Mouse (Mus musculus): ENCODE data around the gene Cnpy4. TPM values are rescaled to one million over a fixed set of nuclear protein-coding genes. Genes with fewer than 3 reads are reported as not detected.

Cnpy4 gene
- total RNA-seq (2021) = 10 to 100 TPM; 13.0 to 15.9 TPM
- long read RNA-seq, experiment 1, transcript Cnpy4-202 (6 exons, 1,855 nt) = major isoform, 6 of 6 reads
- long read RNA-seq, experiment 1, partial matches to known transcripts = 0 of 6 reads
- long read RNA-seq, experiment 1, other reads (novel, unspliced or antisense) = 0 of 6 reads
- long read RNA-seq, experiment 2, transcript Cnpy4-202 (6 exons, 1,855 nt) = major isoform, 17 of 21 reads
- long read RNA-seq, experiment 2, partial matches to known transcripts = 0 of 21 reads
- long read RNA-seq, experiment 2, other reads (novel, unspliced or antisense) = 4 of 21 reads

DNA sequence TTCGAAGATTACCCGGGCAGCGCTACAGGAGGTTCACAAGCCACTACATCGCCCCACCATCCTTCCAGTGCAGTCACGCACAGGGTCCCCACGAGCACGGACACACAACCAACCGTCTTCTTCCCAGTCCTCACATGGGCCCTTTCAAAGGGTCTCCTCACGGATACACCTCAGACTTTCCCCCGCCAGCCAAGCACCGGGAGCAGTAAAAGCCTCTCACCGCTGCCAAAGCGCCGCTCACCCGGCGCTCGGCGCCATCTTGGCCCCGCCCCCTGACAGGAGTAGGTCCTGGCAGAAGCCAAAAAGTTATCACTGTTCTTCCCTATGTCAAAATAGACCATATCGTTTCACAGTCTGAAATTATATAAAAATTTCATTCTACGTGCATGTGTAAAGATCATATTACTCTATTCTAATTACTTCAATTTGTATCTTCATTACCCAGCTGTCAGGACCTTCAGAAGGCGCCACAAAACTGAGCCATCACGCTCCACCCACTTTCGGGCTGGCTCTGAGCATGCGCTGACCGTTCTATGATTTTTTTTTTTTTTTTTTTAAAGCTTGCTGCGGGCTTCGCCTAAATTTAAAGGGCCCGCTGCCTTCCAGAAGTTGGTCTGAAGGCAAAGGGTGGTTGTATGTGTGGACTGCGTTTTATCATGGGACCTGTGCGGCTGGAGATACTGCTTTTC is at the start of gene Cnpy4, which contains the start of gene Taf6:
Gene Cnpy4, plus strand, starts transcription at position 536 of the 689 bp plus-strand sequence.
Gene Taf6, minus strand, starts transcription at position 502 of the 689 bp plus-strand sequence.
- peak; percentile 75 to 92 for DNase-seq (ENCODE audit: low spot score in 2 of 2)

GRCm38 (mm10) chr5:138137935-138138549 is 49.2 kb upstream of the Cnpy4 start:
- DNase-seq (ENCODE audit: low spot score in 2 of 2) = peak in 1 of 2 experiments; percentile 30

DNA sequence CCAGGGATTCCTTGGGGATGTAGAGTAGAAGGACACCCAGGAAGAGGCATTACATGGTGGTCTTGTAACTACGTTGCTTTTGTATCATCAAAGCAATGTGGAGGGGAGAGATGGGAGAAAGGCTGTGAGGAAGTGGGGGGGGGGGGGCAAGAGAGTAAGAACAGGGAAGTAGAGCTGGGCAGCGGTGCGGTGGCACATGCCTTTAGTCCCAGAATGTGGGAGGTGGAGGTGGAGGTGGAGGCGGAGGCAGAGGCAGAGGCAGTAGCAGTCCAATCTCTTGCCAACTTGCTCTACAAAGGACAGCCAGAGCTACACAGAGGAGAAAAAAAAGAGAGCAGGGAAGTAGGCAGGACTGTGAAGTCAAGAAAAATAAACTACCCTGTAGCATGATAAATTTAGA is 48.7 kb upstream of the Cnpy4 start:
- DNase-seq (ENCODE audit: low spot score in 2 of 2) = no peak

DNA sequence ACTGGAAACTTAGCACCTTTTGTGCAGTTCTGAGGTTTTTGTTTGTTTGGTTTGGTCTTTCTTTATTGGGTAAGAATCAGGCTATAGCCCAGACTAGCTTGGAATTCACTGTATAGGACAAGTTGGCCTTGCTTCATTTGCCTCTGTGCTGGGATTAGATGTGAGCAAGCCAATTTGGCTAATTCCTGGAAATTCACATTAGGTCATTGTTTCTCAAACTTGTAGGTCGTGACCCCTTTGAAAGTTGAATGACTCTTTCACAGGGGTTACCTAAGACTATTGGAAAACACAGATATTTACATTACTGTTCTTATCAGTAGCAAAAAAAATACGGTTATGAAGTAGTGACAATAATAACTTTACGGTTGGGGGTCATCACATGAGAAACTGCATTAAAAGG is 32.9 kb upstream of the Cnpy4 start:
- no peak for DNase-seq (ENCODE audit: low spot score in 2 of 2)

- peak; percentile 89 to 95 for DNase-seq (ENCODE audit: low spot score in 2 of 2)
Measured at GRCm38 (mm10) chr5:138155443-138155976, 31.8 kb upstream of the Cnpy4 start, which contains the start of gene Zfp113. TSS of gene Zfp113 (minus strand) at chr5:138155744.

DNA sequence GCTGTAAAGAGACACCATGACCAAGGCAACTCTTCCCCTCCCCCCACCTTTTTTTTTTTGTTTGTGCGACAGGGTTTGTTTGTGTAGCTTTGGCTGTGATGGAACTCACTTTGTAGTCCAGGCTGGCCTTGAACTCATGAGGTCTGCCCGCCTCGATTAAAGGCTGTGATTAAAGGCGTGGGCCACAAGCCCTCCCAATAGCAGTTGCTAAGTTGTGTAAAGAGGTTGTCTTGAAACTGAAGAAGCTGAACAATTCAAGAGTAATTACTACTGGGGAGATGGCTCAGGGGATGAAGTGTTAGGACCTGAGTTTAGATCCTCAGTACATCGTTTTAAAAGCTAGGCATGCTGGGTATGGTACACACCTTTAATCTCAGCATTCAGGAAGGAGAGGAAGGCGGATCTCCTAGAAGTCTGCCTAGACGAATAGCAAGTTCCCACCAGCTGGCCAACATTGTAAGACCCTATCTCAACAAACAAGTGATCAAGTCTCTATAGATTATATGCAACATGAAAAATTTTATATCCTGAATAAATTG is 27.0 kb upstream of the Cnpy4 start:
- DNase-seq (ENCODE audit: low spot score in 2 of 2) = no peak

DNA sequence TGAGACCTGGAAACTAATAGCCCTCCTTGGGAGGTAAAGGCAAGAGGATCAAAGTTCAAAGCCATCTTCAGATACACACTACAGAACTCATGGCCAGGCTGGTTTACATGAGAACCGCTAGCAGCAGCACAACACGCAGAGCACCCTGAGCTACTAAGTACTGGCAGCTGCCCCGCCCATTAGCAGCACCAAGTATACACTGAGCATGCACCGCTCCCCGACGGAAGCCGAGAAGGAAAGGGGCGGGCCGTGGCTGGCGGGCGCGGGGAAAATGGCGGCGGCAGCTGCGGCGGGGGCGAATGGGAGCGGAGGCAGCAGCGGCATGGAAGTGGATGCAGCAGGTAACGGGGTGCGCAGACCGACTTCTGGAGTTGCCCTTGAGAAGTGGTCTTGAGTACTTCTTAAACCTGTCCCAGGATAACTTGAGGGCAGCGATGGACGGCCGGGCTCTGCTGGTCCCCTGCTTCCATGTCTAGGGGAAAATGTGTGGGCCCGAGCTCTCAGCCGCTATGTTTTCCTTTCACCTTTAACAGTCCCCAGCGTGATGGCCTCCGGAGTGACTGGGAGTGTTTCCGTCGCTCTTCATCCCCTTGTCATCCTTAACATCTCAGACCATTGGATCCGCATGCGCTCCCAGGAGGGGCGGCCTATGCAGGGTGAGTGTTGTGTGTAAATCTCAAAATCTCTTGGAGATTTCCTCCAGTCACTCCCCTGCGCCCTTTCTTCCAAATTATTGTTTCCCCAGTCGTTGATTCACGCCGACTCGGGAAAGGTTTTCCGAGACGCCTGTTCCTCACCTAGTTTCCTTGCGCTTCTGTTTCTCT is 26.2 kb upstream of the Cnpy4 start, which contains the start of gene Cops6:
Gene Cops6, plus strand, starts transcription at position 230 of the 824 bp plus-strand sequence.
- DNase-seq (ENCODE audit: low spot score in 2 of 2) = peak; percentile 90 to 95

DNA sequence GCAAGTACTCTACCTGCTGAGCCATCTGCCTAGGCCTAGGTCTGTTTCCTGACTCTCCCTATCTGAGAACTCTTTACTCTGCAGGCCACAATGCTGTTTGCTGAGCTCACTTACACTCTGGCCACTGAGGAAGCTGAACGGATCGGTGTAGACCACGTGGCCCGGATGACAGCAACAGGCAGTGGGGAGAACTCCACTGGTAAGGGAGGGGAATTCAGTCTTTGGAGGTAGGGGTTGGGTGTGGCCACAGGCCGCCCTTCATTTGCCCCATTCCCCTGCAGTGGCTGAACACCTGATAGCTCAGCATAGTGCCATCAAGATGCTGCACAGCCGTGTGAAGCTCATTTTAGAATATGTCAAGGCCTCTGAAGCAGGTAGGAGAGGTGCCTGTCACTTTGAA is 24.2 kb upstream of the Cnpy4 start:
- no peak for DNase-seq (ENCODE audit: low spot score in 2 of 2)

DNA sequence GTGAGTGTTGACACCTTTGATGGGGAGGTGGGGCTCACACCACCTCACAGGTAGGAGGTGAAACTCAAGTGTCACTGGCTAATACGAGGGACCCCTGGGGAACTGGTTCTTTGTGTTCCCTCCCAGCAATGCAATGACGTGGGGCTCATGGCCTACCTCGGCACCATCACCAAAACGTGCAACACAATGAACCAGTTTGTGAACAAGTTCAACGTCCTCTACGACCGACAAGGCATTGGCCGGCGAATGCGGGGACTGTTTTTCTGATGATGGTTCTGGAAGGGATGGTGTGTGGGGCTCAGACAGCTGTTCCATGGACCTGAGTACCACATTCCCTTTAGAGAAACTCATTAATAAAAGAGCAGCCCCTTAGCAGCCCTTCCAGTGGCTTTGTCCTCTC is 23.7 kb upstream of the Cnpy4 start:
- no peak for DNase-seq (ENCODE audit: low spot score in 2 of 2)

GRCm38 (mm10) chr5:138165594-138165993 is 21.7 kb upstream of the Cnpy4 start:
- DNase-seq (ENCODE audit: low spot score in 2 of 2) = no peak

DNA sequence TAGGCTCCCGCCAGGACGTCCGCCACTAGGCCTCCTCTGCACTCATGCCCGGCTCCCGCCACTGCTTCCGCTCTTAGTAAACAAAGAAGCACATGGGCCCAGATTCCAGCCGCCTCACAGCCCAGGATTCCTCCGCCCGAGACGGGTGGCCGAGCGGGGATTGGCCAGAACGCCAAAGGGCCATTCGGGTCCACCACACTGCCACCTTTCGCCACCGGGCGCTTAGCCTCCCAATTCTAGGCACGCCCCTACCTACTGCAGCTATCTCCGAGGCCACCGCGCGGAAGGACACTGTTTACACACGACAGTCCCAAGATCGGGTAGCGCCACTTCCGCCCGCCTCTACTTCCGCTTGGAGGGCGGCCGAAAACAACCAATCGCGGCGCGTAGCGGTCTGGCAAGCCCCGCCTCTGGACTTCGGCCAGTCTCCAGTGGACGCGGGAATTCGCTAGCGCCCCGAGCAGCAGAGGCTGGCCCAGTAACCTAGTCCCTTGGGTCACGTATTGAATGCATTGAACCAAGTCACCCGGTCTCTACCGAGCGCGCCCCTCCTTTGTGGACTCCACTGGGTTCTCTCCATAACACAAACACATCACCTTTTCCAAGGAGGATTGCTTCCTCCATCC is 16.2 kb upstream of the Cnpy4 start:
- DNase-seq (ENCODE audit: low spot score in 2 of 2) = peak; percentile 96 to 98

DNA sequence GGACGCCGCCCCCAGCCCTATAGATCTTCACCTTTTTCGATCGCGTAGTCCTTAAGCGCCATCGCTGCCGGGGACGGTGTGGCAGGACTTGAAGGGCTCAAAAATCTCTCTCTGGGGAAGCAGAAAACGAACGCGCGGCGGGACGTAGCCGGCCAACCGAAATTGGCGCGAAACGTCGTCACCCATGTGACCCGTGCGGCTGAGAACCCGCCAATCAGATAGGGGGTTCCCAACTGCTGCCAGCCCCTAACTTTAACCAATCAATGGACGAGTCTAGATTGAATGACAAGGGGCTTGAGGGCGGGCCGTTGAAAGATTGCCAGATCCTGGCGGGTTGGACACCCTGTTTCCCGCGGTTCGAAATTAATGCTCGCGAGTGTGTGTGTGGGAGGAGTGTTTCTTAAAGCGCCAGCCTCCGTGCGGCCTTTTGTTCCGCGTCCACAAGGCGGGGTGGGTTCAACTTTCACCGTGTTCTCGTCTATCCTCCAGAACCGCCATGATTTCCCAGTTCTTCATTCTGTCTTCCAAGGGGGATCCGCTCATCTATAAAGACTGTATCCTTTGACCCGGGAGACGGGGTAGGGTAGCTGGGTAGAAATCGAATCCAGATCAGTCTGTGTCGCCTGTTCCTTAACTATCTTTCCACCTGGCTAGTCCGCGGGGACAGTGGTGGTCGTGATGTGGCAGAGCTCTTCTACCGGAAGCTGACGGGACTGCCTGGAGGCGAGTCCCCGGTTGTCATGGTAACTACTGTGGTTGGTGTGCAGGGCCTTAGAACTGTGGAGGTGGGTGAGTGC is 15.4 kb upstream of the Cnpy4 start, which contains the start of the genes Ap4m1 and Mcm7:
Gene Ap4m1, plus strand, starts transcription at position 308 of the 797 bp plus-strand sequence.
Gene Mcm7, minus strand, starts transcription at position 728 of the 797 bp plus-strand sequence.
- DNase-seq (ENCODE audit: low spot score in 2 of 2) = peak; percentile 98 to 99

- no peak for DNase-seq (ENCODE audit: low spot score in 2 of 2)
Measured at GRCm38 (mm10) chr5:138173217-138173616, 14.1 kb upstream of the Cnpy4 start.

- DNase-seq (ENCODE audit: low spot score in 2 of 2) = peak; percentile 63 to 86
Measured at GRCm38 (mm10) chr5:138187661-138188306, 499 bp downstream of the Cnpy4 start.

DNA sequence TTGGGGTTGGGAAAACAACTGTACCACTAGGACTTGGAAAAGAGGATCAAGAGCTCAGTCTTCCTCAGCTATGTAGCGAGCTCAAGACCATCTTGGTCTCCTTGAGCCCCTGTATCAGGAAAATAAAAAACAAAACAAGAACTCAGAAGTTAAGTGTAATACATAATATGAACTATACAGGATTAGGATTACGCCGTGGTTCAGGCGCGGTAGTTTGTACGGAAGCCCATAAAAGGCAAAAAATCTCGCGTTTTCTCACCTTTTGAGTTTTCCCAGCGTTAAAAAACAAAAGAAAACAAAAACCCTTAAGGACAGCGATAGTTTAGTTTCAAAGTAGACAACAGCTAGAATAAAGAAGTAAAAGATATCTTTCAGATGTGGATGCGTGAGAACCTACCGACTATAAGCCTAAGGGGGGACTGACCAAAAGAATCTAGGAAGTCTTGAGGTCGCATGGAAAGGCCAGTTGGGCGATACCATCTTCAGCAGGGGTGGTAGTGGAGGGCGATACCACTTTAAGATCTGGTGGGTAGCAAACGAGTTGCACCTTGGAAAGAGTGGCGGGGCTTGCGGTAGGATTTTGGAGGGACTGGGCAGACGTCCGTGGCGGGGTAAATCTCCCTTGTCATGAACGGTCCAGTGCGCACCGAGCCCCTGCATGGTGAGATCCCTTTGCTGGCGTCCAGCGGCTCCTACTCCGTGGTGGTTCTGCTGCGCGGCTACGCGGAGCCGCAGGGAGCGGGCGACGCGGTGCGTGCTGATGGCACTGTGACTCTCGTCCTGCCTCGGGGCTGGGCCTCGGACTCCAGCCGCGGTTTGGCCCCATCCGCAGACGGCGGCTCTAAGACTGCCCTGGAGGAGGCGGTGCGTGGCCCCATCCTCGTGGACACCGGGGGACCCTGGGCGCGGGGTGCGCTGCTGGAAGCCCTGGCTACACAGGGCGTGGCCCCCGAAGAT is 6.8 kb downstream of the Cnpy4 start, which contains the start of gene Mblac1:
Gene Mblac1, plus strand, starts transcription at position 544 of the 957 bp plus-strand sequence.
- DNase-seq (ENCODE audit: low spot score in 2 of 2) = peak; percentile 82 to 88

GRCm38 (mm10) chr5:138194755-138195345 is 7.6 kb downstream of the Cnpy4 start:
- DNase-seq (ENCODE audit: low spot score in 2 of 2) = peak; percentile 45 to 50

GRCm38 (mm10) chr5:138195463-138195862 is 8.2 kb downstream of the Cnpy4 start:
- DNase-seq (ENCODE audit: low spot score in 2 of 2) = no peak

Measured in layer of hippocampus, postnatal 14 days (tissue).